Mouse (Mus musculus): Measurements from ENCODE around the gene Zfp12. TPM values are rescaled to one million over a fixed set of nuclear protein-coding genes. Genes with fewer than 3 reads are reported as not detected.

Gene Zfp12
- polyA plus RNA-seq, 1 experiment from 2014 or later, result 30.4 TPM

DNA sequence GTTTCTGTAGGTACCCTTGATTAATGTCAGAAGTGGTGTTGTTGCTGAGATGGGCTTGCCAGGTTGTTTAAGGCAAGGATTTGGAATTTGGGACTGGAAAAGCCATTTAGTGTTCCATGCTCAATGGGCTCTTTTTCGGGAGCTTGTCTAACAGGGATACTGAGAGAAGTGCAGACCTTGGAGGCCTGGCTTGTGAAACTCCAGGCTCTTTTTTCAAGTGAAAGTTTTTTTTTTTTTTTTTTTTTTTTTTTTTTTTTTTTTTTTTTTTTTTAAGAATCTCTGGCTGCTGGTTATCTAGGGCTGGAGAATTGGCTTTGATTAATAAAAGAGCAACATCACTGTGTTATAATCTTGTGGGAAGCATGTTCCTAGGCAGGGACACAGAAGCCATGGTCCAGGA, 12.7 kb upstream of the Zfp12 start:
- WGBS, result 67% methylated on average over 1 of the region's 1 CpGs
- Histone ChIP-seq H3K9ac (ENCODE audit: low read length) (no peak overlapping the region), H3K4me2 (ENCODE audit: low read depth, low read length, severe bottlenecking) (no peak overlapping the region), H3K9me3 (ENCODE audit: control insufficient read depth, low read length) (no peaks in the 10 kb centered on the region), H3K4me1 (replicated peaks; ENCODE audit: control insufficient read depth, insufficient read depth, low read length) (no peaks in the 10 kb centered on the region), H3K27me3 (ENCODE audit: control insufficient read depth, insufficient read depth, low read length) (no peaks in the 10 kb centered on the region), H3K27ac (ENCODE audit: low read depth, low read length) (no peak overlapping the region), H3K36me3 (ENCODE audit: control insufficient read depth, insufficient read depth, low read length) (no peaks in the 10 kb centered on the region), H3K4me3 (ENCODE audit: low read depth, low read length) (no peak overlapping the region)
- no peak for ATAC-seq (replicated peaks; ENCODE audit: low FRiP score)
- DNase-seq (ENCODE audit: low spot score), result no peak

DNA sequence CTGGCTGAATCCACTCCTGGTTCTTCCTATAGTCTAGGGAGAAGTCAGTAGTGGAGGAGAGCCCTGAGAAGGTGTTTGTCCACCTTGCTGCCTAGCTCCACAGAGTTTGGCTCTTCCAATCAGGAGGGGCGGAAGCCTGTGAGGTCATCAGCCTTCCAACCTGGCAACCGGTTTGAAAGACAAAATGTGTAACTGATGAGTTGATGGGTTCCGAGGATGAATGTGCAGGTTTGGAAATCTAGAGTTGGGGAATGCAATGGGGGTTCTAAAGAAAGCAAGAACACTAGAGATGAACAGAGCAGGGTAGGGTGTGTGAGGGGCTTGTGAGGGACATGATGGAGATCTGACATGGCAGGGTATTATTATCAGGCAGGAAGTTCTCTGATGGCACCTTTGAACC, 8.2 kb upstream of the Zfp12 start, which contains the start of gene Spdye4a:
Gene Spdye4a, minus strand, starts transcription at position 101 of the 400 bp plus-strand sequence.
- no peaks in the 10 kb centered on the region for H3K27me3 ChIP-seq (ENCODE audit: control insufficient read depth, insufficient read depth, low read length)
- DNase-seq (ENCODE audit: low spot score), result no peak
- no peak within 1 kb of the TSS for H3K9ac ChIP-seq (ENCODE audit: low read length)
- H3K4me2 ChIP-seq (ENCODE audit: low read depth, low read length, severe bottlenecking), result no peak within 1 kb of the TSS
- WGBS, result 87% methylated on average over 3 of the region's 3 CpGs
- no peaks in the 10 kb centered on the region for H3K9me3 ChIP-seq (ENCODE audit: control insufficient read depth, low read length)
- H3K4me3 ChIP-seq (ENCODE audit: low read depth, low read length), result no peak within 1 kb of the TSS
- no peaks in the 10 kb centered on the region for H3K4me1 ChIP-seq (replicated peaks; ENCODE audit: control insufficient read depth, insufficient read depth, low read length)
- H3K36me3 ChIP-seq (ENCODE audit: control insufficient read depth, insufficient read depth, low read length), result no peaks in the 10 kb centered on the region
- no peak within 1 kb of the TSS for H3K27ac ChIP-seq (ENCODE audit: low read depth, low read length)
- no peak for ATAC-seq (replicated peaks; ENCODE audit: low FRiP score)

DNA sequence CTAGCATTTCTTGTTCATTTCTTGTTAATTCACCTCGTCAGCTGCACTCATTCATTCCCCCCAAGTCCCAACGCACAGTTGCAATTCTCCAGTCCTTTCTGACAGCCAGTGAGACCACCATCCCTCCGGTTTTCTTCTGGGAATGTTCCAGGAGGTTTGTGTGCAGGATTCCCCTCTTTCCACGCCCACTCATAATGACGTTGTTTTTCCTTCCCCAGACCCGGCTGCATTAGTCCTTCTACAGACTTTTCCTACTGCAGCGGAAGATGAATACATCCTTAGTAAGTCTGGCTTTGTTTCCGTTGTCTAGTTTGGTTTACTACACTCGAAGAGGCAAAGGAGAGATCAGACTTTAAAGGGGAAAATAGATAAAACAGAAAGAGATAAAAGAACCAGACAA, 1.1 kb downstream of the Zfp12 start:
- H3K9ac ChIP-seq (ENCODE audit: low read length), result peak overlapping the region; percentile 96
- no peaks in the 10 kb centered on the region for H3K4me1 ChIP-seq (replicated peaks; ENCODE audit: control insufficient read depth, insufficient read depth, low read length)
- ATAC-seq (replicated peaks; ENCODE audit: low FRiP score) (no peak), DNase-seq (ENCODE audit: low spot score) (no peak)
- no peaks in the 10 kb centered on the region for H3K27me3 ChIP-seq (ENCODE audit: control insufficient read depth, insufficient read depth, low read length)
- H3K36me3 ChIP-seq (ENCODE audit: control insufficient read depth, insufficient read depth, low read length), result no peaks in the 10 kb centered on the region; the same call in 1 of the 2 replicates
- no peak overlapping the region for H3K27ac ChIP-seq (ENCODE audit: low read depth, low read length)
- WGBS, result 56% methylated on average over 9 of the region's 9 CpGs
- peak overlapping the region; percentile 94 for H3K4me2 ChIP-seq (ENCODE audit: low read depth, low read length, severe bottlenecking)
- H3K4me3 ChIP-seq (ENCODE audit: low read depth, low read length), result peak overlapping the region; percentile 87
- no peaks in the 10 kb centered on the region for H3K9me3 ChIP-seq (ENCODE audit: control insufficient read depth, low read length)

DNA sequence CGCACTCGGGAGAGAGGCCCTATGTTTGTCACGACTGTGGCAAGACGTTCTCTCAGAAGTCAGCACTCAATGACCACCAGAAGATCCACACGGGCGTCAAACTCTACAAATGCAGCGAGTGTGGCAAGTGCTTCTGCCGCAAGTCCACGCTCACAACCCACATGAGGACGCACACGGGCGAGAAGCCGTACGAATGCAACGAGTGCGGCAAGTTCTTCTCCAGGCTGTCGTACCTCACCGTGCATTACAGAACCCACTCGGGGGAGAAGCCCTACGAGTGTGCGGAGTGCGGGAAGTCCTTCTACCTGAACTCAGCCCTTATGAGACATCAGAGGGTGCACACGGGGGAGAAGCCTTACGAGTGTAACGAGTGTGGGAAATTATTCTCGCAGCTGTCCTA, 10.0 kb downstream of the Zfp12 start:
- Histone ChIP-seq H3K27ac (ENCODE audit: low read depth, low read length) (no peak overlapping the region), H3K36me3 (ENCODE audit: control insufficient read depth, insufficient read depth, low read length) (peaks cover 33% of the 10 kb centered on the region), H3K4me3 (ENCODE audit: low read depth, low read length) (no peak overlapping the region), H3K9me3 (ENCODE audit: control insufficient read depth, low read length) (no peaks in the 10 kb centered on the region), H3K27me3 (ENCODE audit: control insufficient read depth, insufficient read depth, low read length) (no peaks in the 10 kb centered on the region), H3K9ac (ENCODE audit: low read length) (no peak overlapping the region), H3K4me2 (ENCODE audit: low read depth, low read length, severe bottlenecking) (no peak overlapping the region), H3K4me1 (replicated peaks; ENCODE audit: control insufficient read depth, insufficient read depth, low read length) (no peaks in the 10 kb centered on the region)
- 97% methylated on average over 26 of the region's 26 CpGs for WGBS
- ATAC-seq (replicated peaks; ENCODE audit: low FRiP score), result no peak
- DNase-seq (ENCODE audit: low spot score), result no peak

DNA sequence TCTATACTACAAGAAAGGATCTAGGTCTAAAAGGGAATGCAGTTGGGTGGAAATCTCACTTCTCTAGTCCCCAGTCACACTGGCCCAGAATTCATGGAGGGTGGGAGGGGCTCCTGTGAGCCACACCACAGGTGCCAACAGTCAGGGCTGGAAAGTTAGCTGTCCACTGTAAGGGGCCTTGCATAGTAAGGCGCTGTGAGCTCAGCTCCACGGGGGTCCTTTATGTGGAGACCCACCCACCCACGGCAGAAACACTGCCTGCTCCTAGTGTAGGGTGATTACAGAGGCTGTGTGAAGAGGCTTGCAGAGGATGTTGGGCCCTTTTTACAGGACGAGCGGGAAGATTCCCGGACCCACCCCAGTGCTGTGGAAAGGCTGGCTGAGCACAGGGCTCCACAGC, 17.1 kb downstream of the Zfp12 start:
- no peak for DNase-seq (ENCODE audit: low spot score)
- no peak overlapping the region for H3K4me2 ChIP-seq (ENCODE audit: low read depth, low read length, severe bottlenecking)
- peaks cover 57% of the 10 kb centered on the region for H3K27me3 ChIP-seq (ENCODE audit: control insufficient read depth, insufficient read depth, low read length)
- H3K9ac ChIP-seq (ENCODE audit: low read length), result no peak overlapping the region
- 42% methylated on average over 6 of the region's 6 CpGs for WGBS
- peaks cover 5% of the 10 kb centered on the region; the same call in 1 of the 2 replicates for H3K36me3 ChIP-seq (ENCODE audit: control insufficient read depth, insufficient read depth, low read length)
- H3K4me1 ChIP-seq (replicated peaks; ENCODE audit: control insufficient read depth, insufficient read depth, low read length), result peaks cover 13% of the 10 kb centered on the region
- no peak for ATAC-seq (replicated peaks; ENCODE audit: low FRiP score)
- no peak overlapping the region for H3K4me3 ChIP-seq (ENCODE audit: low read depth, low read length)
- no peaks in the 10 kb centered on the region for H3K9me3 ChIP-seq (ENCODE audit: control insufficient read depth, low read length)
- no peak overlapping the region for H3K27ac ChIP-seq (ENCODE audit: low read depth, low read length)

DNA sequence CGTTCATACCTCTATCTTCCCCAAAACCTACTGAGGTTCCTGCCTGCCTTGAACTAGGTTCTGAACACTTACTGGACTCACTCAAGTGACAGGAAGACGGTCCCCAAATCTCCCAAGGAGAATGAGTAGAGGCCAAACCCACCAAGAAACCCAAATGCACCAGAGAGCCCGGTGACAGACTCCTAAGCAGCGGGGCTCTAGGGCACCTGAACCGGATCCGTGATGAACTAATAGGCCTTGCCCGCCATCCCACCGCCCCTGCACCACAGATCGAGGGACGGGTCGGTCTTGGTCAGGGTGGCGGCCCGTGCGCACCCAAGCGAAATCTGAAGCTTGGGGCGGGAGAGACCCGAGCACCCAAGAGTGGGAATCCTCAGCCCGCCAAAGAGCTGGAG, 17.8 kb downstream of the Zfp12 start:
- Histone ChIP-seq H3K36me3 (ENCODE audit: control insufficient read depth, insufficient read depth, low read length) (peaks cover 4% of the 10 kb centered on the region; the same call in 1 of the 2 replicates), H3K9me3 (ENCODE audit: control insufficient read depth, low read length) (no peaks in the 10 kb centered on the region), H3K27me3 (ENCODE audit: control insufficient read depth, insufficient read depth, low read length) (peaks cover 63% of the 10 kb centered on the region), H3K4me3 (ENCODE audit: low read depth, low read length) (peak overlapping the region; percentile 33), H3K4me2 (ENCODE audit: low read depth, low read length, severe bottlenecking) (no peak overlapping the region), H3K27ac (ENCODE audit: low read depth, low read length) (no peak overlapping the region), H3K4me1 (replicated peaks; ENCODE audit: control insufficient read depth, insufficient read depth, low read length) (peaks cover 13% of the 10 kb centered on the region), H3K9ac (ENCODE audit: low read length) (no peak overlapping the region)
- DNase-seq (ENCODE audit: low spot score) (no peak), ATAC-seq (replicated peaks; ENCODE audit: low FRiP score) (no peak)
- 14% methylated on average over 18 of the region's 18 CpGs for WGBS

DNA sequence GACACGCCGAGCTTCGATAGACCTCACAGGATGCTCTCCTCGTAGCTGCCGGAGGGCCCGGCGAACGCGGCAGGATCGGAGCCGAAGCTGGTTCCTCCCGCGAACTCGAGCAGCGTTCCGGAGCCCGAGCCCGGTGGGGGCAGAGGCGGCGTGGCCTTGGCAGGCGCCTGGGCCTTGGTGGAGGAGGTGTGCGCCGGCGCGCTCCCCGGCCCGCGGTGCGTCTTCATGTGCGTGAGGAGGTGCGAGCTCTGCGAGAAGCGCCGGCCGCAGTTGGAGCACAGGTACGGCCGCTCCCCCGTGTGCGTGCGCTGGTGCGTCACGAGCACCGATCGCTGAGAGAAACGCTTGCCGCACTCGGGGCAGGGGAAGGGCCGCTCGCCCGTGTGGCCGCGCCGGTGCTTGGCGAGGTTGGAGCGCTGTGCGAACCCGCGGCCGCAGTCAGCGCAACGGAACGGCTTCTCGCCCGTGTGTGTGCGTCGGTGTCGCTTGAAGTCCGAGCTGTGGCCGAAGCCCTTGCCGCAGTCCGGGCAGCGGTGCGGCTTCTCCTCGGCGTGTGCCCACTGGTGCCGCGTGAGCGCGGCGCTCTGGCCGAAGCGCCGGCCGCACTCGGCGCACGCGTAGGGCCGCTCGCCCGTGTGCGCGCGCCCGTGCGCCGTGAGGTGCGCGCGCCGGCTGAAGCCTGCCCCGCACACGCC, 18.4 kb downstream of the Zfp12 start:
- Histone ChIP-seq H3K9ac (ENCODE audit: low read length) (no peak overlapping the region), H3K36me3 (ENCODE audit: control insufficient read depth, insufficient read depth, low read length) (peaks cover 4% of the 10 kb centered on the region; the same call in 1 of the 2 replicates), H3K9me3 (ENCODE audit: control insufficient read depth, low read length) (no peaks in the 10 kb centered on the region), H3K4me1 (replicated peaks; ENCODE audit: control insufficient read depth, insufficient read depth, low read length) (peaks cover 13% of the 10 kb centered on the region), H3K4me2 (ENCODE audit: low read depth, low read length, severe bottlenecking) (peak overlapping the region; percentile 50), H3K27ac (ENCODE audit: low read depth, low read length) (no peak overlapping the region), H3K27me3 (ENCODE audit: control insufficient read depth, insufficient read depth, low read length) (peaks cover 63% of the 10 kb centered on the region), H3K4me3 (ENCODE audit: low read depth, low read length) (peak overlapping the region; percentile 33)
- DNase-seq (ENCODE audit: low spot score) (peak; percentile 70), ATAC-seq (replicated peaks; ENCODE audit: low FRiP score) (no peak; the same call in 1 of the 2 replicates)
- WGBS, result 3% methylated on average over 94 of the region's 103 CpGs

DNA sequence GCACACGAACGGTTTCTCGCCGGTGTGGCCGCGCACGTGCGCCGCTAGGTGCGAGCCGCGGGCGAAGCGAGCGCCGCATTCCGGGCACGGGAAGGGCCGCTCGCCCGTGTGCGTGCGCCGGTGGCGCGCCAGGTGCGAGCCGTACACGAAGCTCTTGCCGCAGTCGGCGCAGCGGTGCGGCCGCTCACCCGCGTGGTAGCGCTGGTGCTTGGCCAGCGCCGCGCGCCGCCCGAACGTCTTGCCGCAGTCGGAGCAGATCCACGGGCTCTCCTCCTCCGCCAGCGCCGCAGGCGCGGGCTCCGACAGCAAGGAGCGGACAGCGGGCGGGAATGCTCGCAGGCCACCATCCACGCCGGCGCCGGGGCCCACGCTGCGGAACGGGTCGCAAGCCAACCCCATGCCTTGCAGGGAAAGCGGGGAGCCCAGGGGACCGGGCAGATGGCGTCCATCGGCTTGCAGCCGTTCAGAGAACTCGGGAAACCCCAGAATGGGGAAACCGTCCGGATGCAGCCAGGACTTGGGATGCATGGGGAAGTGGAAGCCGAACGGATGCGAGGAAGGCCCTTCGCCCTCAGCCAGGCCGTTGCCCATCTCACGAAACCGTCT, 19.0 kb downstream of the Zfp12 start:
- no peak; the same call in 1 of the 2 replicates for ATAC-seq (replicated peaks; ENCODE audit: low FRiP score)
- Histone ChIP-seq H3K4me1 (replicated peaks; ENCODE audit: control insufficient read depth, insufficient read depth, low read length) (peaks cover 13% of the 10 kb centered on the region), H3K9ac (ENCODE audit: low read length) (no peak overlapping the region), H3K27ac (ENCODE audit: low read depth, low read length) (no peak overlapping the region), H3K9me3 (ENCODE audit: control insufficient read depth, low read length) (no peaks in the 10 kb centered on the region), H3K27me3 (ENCODE audit: control insufficient read depth, insufficient read depth, low read length) (peaks cover 63% of the 10 kb centered on the region), H3K4me3 (ENCODE audit: low read depth, low read length) (peak overlapping the region; percentile 33), H3K4me2 (ENCODE audit: low read depth, low read length, severe bottlenecking) (peak overlapping the region; percentile 50), H3K36me3 (ENCODE audit: control insufficient read depth, insufficient read depth, low read length) (peaks cover 4% of the 10 kb centered on the region; the same call in 1 of the 2 replicates)
- peak; percentile 69 for DNase-seq (ENCODE audit: low spot score)
- 3% methylated on average over 74 of the region's 81 CpGs for WGBS
